Mouse (Mus musculus): ENCODE results near the gene Phactr3. TPM values are rescaled to one million over a fixed set of nuclear protein-coding genes. Genes with fewer than 3 reads are reported as not detected.

The Phactr3 gene
- polyA plus RNA-seq, 1 experiment from 2014 or later = 62.5 TPM

DNA sequence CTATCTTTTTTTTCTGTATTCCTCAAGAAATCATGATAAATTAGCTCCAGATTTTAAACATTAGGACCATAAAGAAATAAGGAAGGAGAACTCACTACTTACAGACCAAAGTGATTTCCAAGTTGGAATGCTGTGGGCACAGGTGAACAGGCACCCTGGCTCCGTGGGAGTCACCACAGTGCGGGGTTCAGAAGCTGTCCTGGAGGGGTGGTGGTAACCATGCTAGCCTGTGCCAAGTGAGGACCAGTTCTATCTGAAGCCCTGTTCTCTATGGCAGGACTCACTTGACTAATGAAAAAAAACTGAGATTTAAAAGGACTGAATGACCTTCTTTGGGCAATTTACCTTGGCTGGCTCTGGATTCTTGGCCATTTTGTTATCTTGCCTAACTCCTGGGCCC is 10.9 kb downstream of the Phactr3 start:
- Histone ChIP-seq H3K27me3 (ENCODE audit: control insufficient read depth, insufficient read depth, low read length) (no peaks in the 10 kb centered on the region), H3K27ac (replicated peaks; ENCODE audit: low read depth, low read length) (no peak overlapping the region), H3K4me1 (ENCODE audit: control insufficient read depth, insufficient read depth, low read length) (no peaks in the 10 kb centered on the region), H3K9me3 (ENCODE audit: control insufficient read depth, low read length) (no peaks in the 10 kb centered on the region), H3K4me3 (replicated peaks; ENCODE audit: low read depth, low read length) (no peak overlapping the region), H3K36me3 (ENCODE audit: control insufficient read depth, insufficient read depth, low read length) (no peaks in the 10 kb centered on the region), H3K4me2 (ENCODE audit: low read length) (no peak overlapping the region), H3K9ac (replicated peaks; ENCODE audit: low read length) (no peak overlapping the region)
- ATAC-seq (ENCODE audit: low FRiP score, low TSS enrichment) (no peak), DNase-seq (no peak)
- WGBS = 89% methylated on average over 2 of the region's 2 CpGs

DNA sequence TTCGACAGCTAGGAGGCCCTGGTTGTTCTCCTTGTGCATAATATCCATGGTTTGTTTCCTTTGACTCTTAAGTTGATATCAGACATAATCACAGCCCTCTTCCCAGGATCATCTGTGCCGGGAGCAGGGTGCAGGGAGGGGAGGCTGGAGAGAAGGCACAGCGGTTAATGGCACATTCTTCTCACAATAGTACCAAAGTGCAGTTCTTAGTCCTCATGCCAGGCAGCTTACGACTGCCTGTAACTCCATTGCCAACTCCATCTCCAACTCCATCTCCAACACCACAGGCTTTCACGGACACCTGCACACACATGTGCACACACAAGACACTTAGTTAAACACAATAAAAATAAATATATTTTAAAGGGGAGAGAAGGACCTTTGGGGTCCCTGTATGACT is 11.8 kb downstream of the Phactr3 start:
- Histone ChIP-seq H3K9ac (replicated peaks; ENCODE audit: low read length) (no peak overlapping the region), H3K36me3 (ENCODE audit: control insufficient read depth, insufficient read depth, low read length) (no peaks in the 10 kb centered on the region), H3K27me3 (ENCODE audit: control insufficient read depth, insufficient read depth, low read length) (no peaks in the 10 kb centered on the region), H3K4me2 (ENCODE audit: low read length) (no peak overlapping the region), H3K27ac (replicated peaks; ENCODE audit: low read depth, low read length) (no peak overlapping the region), H3K4me3 (replicated peaks; ENCODE audit: low read depth, low read length) (no peak overlapping the region), H3K9me3 (ENCODE audit: control insufficient read depth, low read length) (no peaks in the 10 kb centered on the region), H3K4me1 (ENCODE audit: control insufficient read depth, insufficient read depth, low read length) (no peaks in the 10 kb centered on the region)
- DNase-seq (no peak), ATAC-seq (ENCODE audit: low FRiP score, low TSS enrichment) (no peak)
- 85% methylated on average over 5 of the region's 5 CpGs for WGBS

DNA sequence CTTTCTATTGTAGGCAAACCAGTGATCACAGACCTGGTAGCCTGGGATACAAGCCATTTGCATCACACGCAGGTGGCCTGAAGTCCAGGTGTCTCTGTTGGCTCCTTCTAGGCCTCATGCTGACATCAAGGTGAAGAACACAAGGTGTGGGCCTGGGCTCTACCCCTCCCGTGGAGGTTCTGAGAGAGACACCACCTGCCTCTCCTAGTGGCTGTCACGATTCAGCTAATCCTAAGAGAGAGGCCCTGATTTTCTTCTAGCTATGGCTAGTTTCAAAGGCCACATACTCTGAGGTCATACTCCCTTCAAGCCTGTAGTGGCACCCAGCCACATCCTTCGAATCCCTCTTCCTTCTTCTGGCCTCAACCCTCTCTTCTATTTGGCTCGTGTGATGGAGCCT is 12.2 kb downstream of the Phactr3 start:
- Histone ChIP-seq H3K27ac (replicated peaks; ENCODE audit: low read depth, low read length) (no peak overlapping the region), H3K4me2 (ENCODE audit: low read length) (no peak overlapping the region), H3K4me3 (replicated peaks; ENCODE audit: low read depth, low read length) (no peak overlapping the region), H3K36me3 (ENCODE audit: control insufficient read depth, insufficient read depth, low read length) (no peaks in the 10 kb centered on the region), H3K9me3 (ENCODE audit: control insufficient read depth, low read length) (no peaks in the 10 kb centered on the region), H3K9ac (replicated peaks; ENCODE audit: low read length) (no peak overlapping the region), H3K4me1 (ENCODE audit: control insufficient read depth, insufficient read depth, low read length) (no peaks in the 10 kb centered on the region), H3K27me3 (ENCODE audit: control insufficient read depth, insufficient read depth, low read length) (no peaks in the 10 kb centered on the region)
- no peak for DNase-seq
- no peak for ATAC-seq (ENCODE audit: low FRiP score, low TSS enrichment)
- WGBS = 72% methylated on average over 5 of the region's 5 CpGs

DNA sequence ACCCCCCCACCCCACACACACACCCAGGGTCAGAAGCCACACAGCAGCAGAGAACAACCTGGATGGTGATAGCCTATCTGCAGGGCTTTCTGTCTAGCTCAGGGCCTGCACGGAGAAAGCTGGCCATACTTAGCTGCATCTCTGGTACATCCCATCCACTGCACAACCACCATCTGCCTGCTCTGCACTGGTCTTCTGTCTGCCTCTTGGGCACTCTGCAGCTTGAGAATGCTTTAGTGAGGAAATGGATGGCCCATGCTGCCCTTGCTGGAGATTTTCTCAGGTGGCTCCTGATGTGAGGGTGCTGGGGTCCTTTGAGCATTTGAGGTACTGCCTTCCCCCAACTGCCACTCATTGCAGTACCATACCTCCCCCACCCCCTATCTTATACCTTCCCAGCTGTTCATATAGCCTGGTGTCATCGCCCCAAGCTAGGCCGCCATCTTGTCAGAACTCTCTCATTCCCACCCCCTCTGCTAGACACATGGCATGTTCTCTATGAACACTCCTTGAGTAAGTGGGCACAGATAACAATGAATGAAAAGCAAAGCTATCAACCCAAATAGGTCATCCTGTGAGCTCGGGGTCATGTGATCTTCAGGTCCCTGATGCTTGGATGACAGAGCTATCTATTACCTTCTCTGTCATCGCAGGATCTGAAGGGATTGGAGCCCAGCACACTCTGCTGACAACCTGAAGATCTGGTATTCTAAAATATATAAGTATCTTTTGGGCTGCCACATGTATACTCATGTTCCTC is 13.0 kb downstream of the Phactr3 start:
- no peak for ATAC-seq (ENCODE audit: low FRiP score, low TSS enrichment)
- no peak for DNase-seq
- H3K4me2 ChIP-seq (ENCODE audit: low read length) = no peak overlapping the region

DNA sequence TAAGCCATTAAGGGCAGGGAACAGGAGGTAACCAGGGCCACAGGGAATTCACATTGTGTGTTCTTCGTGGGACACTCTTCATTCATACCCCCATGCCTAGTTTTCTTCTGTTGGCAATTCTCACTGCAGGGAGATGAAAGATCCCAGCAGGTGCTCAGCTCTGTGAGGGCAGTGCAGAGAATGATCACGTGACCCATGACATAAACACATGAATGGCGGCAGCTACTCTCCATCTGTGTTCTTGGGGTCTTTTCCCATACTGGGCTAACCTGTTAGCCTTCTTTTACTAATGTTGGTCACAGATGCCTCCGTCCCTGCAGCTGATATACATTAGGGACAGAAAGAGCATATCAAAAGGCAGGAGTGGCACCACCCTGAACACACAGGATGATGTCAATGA is 16.9 kb downstream of the Phactr3 start:
- no peak overlapping the region for H3K9ac ChIP-seq (replicated peaks; ENCODE audit: low read length)
- no peak overlapping the region for H3K27ac ChIP-seq (replicated peaks; ENCODE audit: low read depth, low read length)
- no peak overlapping the region for H3K4me2 ChIP-seq (ENCODE audit: low read length)
- H3K9me3 ChIP-seq (ENCODE audit: control insufficient read depth, low read length) = no peaks in the 10 kb centered on the region
- no peaks in the 10 kb centered on the region for H3K27me3 ChIP-seq (ENCODE audit: control insufficient read depth, insufficient read depth, low read length)
- H3K4me1 ChIP-seq (ENCODE audit: control insufficient read depth, insufficient read depth, low read length) = no peaks in the 10 kb centered on the region
- H3K4me3 ChIP-seq (replicated peaks; ENCODE audit: low read depth, low read length) = no peak overlapping the region
- no peaks in the 10 kb centered on the region for H3K36me3 ChIP-seq (ENCODE audit: control insufficient read depth, insufficient read depth, low read length)
- DNase-seq (no peak), ATAC-seq (ENCODE audit: low FRiP score, low TSS enrichment) (no peak)
- WGBS = 42% methylated on average over 4 of the region's 4 CpGs

More for the DNA sequence above, 13.0 kb downstream of the Phactr3 start:
- Histone ChIP-seq H3K27ac (replicated peaks; ENCODE audit: low read depth, low read length) (no peak overlapping the region), H3K4me3 (replicated peaks; ENCODE audit: low read depth, low read length) (no peak overlapping the region), H3K27me3 (ENCODE audit: control insufficient read depth, insufficient read depth, low read length) (no peaks in the 10 kb centered on the region), H3K9me3 (ENCODE audit: control insufficient read depth, low read length) (no peaks in the 10 kb centered on the region), H3K9ac (replicated peaks; ENCODE audit: low read length) (no peak overlapping the region), H3K4me1 (ENCODE audit: control insufficient read depth, insufficient read depth, low read length) (no peaks in the 10 kb centered on the region), H3K36me3 (ENCODE audit: control insufficient read depth, insufficient read depth, low read length) (no peaks in the 10 kb centered on the region)
- WGBS = 89% methylated on average over 5 of the region's 5 CpGs

DNA sequence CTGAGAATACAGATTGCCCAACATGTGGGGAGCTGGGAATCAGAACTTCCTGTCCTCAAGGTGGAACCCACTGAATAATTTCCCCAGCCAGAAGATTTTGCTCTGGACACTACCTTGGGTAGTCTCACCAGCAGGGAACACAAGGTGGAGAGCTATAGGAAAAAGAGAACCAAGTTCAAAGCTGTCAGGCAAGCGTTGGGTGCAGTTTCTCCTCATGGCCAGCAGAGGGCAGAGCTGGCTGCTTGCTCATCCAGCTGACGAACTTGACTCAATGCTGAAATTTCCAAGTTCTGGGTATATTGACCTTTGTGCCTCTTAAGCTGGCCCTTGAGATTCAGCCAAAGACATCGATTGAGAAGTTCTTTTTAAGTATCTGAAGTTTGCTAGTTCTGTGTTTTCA is 18.7 kb downstream of the Phactr3 start:
- Histone ChIP-seq H3K4me2 (ENCODE audit: low read length) (no peak overlapping the region), H3K36me3 (ENCODE audit: control insufficient read depth, insufficient read depth, low read length) (no peaks in the 10 kb centered on the region), H3K4me3 (replicated peaks; ENCODE audit: low read depth, low read length) (no peak overlapping the region), H3K27ac (replicated peaks; ENCODE audit: low read depth, low read length) (no peak overlapping the region), H3K9me3 (ENCODE audit: control insufficient read depth, low read length) (no peaks in the 10 kb centered on the region), H3K4me1 (ENCODE audit: control insufficient read depth, insufficient read depth, low read length) (no peaks in the 10 kb centered on the region), H3K27me3 (ENCODE audit: control insufficient read depth, insufficient read depth, low read length) (no peaks in the 10 kb centered on the region), H3K9ac (replicated peaks; ENCODE audit: low read length) (no peak overlapping the region)
- no peak for ATAC-seq (ENCODE audit: low FRiP score, low TSS enrichment)
- WGBS = 7% methylated on average over 3 of the region's 3 CpGs
- peak; percentile 91 for DNase-seq

DNA sequence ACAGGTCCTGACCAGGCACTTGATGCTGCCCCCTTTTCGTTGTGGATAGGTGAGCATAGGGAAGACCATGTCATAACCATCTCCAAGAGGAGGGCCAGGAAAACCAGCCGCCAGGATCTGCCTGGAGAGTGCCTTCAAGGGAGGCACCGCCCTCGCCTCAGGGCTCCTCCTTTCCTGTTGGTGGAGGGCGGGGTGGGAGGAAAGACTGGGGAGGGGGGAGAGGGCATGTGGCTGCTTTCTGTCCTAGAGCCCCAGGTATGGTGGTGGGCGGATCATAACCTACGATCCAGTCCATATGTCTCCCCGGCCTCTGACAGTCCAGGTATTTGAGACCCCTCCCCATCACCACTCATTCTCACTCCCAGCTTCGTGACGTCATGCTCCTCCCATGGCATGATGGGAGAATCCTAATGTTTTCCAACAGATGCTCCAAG is 22.7 kb downstream of the Phactr3 start:
- Histone ChIP-seq H3K4me1 (ENCODE audit: control insufficient read depth, insufficient read depth, low read length) (peaks cover 25% of the 10 kb centered on the region), H3K27me3 (ENCODE audit: control insufficient read depth, insufficient read depth, low read length) (no peaks in the 10 kb centered on the region), H3K27ac (replicated peaks; ENCODE audit: low read depth, low read length) (peak overlapping the region; percentile 85), H3K4me2 (ENCODE audit: low read length) (peak overlapping the region; percentile 93), H3K9ac (replicated peaks; ENCODE audit: low read length) (peak overlapping the region; percentile 97), H3K36me3 (ENCODE audit: control insufficient read depth, insufficient read depth, low read length) (peaks cover 2% of the 10 kb centered on the region; the same call in 1 of the 2 replicates), H3K9me3 (ENCODE audit: control insufficient read depth, low read length) (no peaks in the 10 kb centered on the region), H3K4me3 (replicated peaks; ENCODE audit: low read depth, low read length) (peak overlapping the region; percentile 73)
- peak; percentile 94 for DNase-seq
- under 1% methylated on average over 9 of the region's 10 CpGs for WGBS
- peak; percentile 83 for ATAC-seq (ENCODE audit: low FRiP score, low TSS enrichment)

DNA sequence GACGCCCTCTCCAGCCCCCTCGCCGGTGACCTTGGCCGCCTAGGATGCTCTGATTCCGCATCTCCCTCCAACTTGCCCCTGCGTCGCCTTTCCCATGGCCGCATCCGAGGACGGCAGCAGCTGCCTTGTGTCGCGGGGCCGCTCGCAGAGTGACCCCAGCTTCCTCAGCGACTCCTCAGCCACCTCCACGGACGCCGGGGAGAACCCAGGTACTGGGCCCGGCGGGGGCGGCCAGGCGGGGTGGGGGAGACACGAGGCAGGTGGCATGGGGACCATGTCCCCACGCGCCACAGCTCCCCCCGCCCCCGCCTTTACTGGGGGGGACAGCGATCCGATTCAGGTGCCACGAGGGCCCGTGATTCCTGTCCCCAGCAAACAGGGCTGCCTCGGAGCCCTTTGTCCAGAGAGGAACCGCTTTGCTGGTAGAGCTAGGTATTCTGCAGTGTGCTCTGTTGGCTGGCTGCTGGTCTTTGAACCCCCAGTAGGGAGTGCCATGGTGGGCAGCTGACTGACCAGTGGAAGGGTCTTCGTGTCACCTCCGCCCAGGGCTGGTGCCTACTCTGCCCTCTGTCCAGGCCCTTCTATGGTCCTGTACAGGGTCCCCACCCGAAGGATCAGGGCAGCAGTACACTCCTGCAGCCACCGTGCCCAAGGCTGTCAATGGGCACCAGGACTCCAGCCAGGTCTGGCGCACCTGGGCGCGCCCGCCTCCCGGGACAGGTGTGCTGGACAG is 23.7 kb downstream of the Phactr3 start:
- 11% methylated on average over 41 of the region's 42 CpGs for WGBS
- Histone ChIP-seq H3K27me3 (ENCODE audit: control insufficient read depth, insufficient read depth, low read length) (no peaks in the 10 kb centered on the region), H3K4me2 (ENCODE audit: low read length) (peak overlapping the region; percentile 93), H3K9ac (replicated peaks; ENCODE audit: low read length) (peak overlapping the region; percentile 97), H3K36me3 (ENCODE audit: control insufficient read depth, insufficient read depth, low read length) (peaks cover 6% of the 10 kb centered on the region; the same call in 1 of the 2 replicates), H3K4me1 (ENCODE audit: control insufficient read depth, insufficient read depth, low read length) (peaks cover 25% of the 10 kb centered on the region), H3K27ac (replicated peaks; ENCODE audit: low read depth, low read length) (peak overlapping the region; percentile 85), H3K9me3 (ENCODE audit: control insufficient read depth, low read length) (no peaks in the 10 kb centered on the region), H3K4me3 (replicated peaks; ENCODE audit: low read depth, low read length) (peak overlapping the region; percentile 73)
- ATAC-seq (ENCODE audit: low FRiP score, low TSS enrichment) = peak; percentile 25
- DNase-seq = peak; percentile 61

All from midbrain, embryonic 14.5 days (tissue).